Mouse (Mus musculus) liver, postnatal 0 days (tissue): ENCODE measurements around the gene Dbn1.

ENCODE experiments used
- CTCF ChIP-seq: sonication (generic); IDR thresholded peaks from 2 replicates; pipeline ENCODE4 v1.5.1; 2016; ENCODE audit warnings: antibody characterized with exemption, low read depth
- EP300 ChIP-seq: IDR thresholded peaks from 2 replicates; pipeline ENCODE4 v1.6.1; 2016; ENCODE audit warnings: antibody characterized with exemption, low read depth, mild to moderate bottlenecking

- TF ChIP-seq CTCF (no peak), EP300 (no peak)
Observed at GRCm38 (mm10) chr13:55502405-55502804, 14.5 kb upstream of the Dbn1 start.
